Mouse (Mus musculus): ENCODE data around the gene Dlg2.

DNA sequence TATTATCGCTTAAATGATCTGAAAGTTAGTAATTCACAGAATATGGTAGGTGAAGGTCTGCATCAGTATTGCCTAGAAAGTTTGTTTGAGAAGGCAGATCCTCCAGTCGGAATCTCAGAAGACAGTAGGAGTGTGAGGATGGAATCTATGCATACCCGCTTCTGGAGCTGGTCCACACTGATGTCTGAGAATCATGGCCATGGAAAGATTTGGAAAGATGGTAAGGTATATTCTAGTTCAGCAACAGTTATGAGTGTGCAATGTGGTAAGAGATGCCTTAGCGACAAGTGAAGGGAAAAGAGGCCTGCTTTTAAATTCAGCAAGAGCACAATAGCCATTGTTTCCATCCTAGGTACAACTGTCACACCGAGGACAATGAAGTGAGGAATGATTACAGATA, 464.3 kb downstream of the Dlg2 start:
- TF ChIP-seq CTCF (IDR thresholded peaks at IDR 0.05; ENCODE audit: control insufficient read depth, insufficient read depth, insufficient read length) = no peak
- no peak for TF ChIP-seq USF1 (IDR thresholded peaks at IDR 0.05; ENCODE audit: low read depth)
- no peak for TF ChIP-seq CEBPB (IDR thresholded peaks at IDR 0.05; ENCODE audit: low read depth)
- no peak for TF ChIP-seq MAX (IDR thresholded peaks at IDR 0.05)
- TF ChIP-seq MYOD1 (IDR thresholded peaks at IDR 0.05; ENCODE audit: control insufficient read depth, insufficient read length, low read depth) = no peak
- no peak for TF ChIP-seq FOSL1 (IDR thresholded peaks at IDR 0.05; ENCODE audit: insufficient read depth, low read length, poor library complexity, severe bottlenecking)

Measured in C2C12 (cell line).